Mouse (Mus musculus) bone marrow macrophage, adult 2 months (primary cell): ENCODE results near the gene Fam3b. TPM values are rescaled to one million over a fixed set of nuclear protein-coding genes. Genes with fewer than 3 reads are reported as not detected.

Experiments used
- H3K27ac ChIP-seq: 2 replicates; pipeline ENCODE4 v1.5.1; 2012; ENCODE audit warnings: low read depth, low read length; ENCODE audit not compliant: insufficient read depth
- H3K4me1 ChIP-seq: 2 replicates; pipeline ENCODE4 v1.6.1; 2012; ENCODE audit warnings: low read length; ENCODE audit not compliant: control insufficient read depth, insufficient read depth
- H3K4me3 ChIP-seq: 2 replicates; pipeline ENCODE4 v1.5.1; 2012; ENCODE audit warnings: mild to moderate bottlenecking, low read length, moderate library complexity; ENCODE audit not compliant: insufficient read depth
- CTCF ChIP-seq: IDR thresholded peaks from 2 replicates; pipeline ENCODE4 v1.5.1; 2012; ENCODE audit warnings: low read depth, mild to moderate bottlenecking, low read length, moderate library complexity
- POLR2A ChIP-seq: IDR thresholded peaks from 2 replicates; pipeline ENCODE4 v1.6.1; 2012; ENCODE audit warnings: mild to moderate bottlenecking, low read depth, low read length, borderline replicate concordance
- polyA plus RNA-seq: library from polyadenylated mRNA; stranded (reverse); fragments of >200 nt; gene quantifications from 2 replicates; pipeline ENCODE4 v1.2.4, GENCODE M21; 2012; ENCODE audit not compliant: missing spikeins, insufficient read depth, insufficient read length

The Fam3b gene
- polyA plus RNA-seq, 1 experiment, result not detected

DNA sequence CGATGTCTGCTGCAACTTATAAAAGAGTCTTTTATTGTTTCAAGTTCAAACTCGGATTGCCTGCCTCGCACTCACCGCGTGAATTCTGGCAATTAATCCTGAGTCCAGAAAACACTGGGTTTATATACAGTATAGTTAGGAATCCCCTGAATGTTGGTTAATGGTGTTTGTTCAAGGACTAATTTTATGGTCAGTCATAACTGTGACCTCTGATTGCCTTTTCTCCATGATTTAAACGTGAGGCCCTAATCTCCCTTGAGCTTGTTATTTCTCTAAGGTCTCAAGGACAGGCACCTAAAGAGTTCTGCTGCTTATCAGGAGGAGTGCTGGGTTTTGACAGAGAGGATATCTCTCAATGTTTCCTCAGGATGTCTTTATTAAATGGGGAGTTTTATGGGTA, 7.4 kb upstream of the Fam3b start:
- H3K27ac ChIP-seq, result no peak overlapping the region
- TF ChIP-seq POLR2A, result no peak
- no peak for TF ChIP-seq CTCF
- peaks cover 4% of the 10 kb centered on the region for H3K4me1 ChIP-seq
- H3K4me3 ChIP-seq, result no peak overlapping the region

DNA sequence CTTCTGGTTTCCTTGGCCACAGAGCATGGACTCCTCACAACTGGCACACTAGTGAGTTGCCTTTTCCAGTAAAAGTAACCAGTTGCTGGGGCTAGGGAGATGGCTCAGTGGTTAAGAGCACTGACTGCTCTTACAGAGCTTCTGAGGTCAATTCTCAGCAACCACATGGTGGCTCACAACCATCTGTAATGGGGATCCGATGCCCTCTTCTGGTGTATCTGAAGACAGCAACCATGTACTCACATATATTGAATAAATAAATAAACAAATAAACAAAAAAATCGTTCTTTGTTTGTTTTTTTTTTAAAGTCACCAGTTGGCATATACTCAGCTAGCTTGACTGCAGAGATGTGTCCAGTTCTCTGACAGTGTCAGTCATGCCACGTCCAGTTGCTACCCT, 1.7 kb upstream of the Fam3b start:
- no peak overlapping the region for H3K4me3 ChIP-seq
- H3K27ac ChIP-seq, result no peak overlapping the region
- no peak for TF ChIP-seq POLR2A
- no peaks in the 10 kb centered on the region for H3K4me1 ChIP-seq

DNA sequence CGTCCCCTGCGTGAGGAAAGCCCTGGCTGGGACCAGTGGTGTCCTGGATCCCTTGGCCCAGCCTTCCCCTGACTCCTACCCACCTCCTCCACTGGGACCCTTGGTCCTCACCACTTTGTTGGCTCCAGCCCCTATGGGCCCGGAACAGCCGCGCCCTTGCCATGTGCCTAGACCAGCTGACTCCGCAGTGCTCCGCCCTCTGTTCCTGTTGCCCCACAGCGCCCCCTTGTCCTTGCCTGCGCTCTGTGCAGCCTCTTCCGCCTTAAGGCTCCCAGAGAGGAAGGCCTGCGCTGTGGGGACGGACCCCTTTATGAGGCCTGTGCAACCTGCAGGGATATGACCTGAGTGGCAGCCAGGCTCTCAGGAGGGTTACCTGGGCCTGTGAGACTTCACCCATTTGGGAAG, 2.3 kb downstream of the Fam3b start:
- TF ChIP-seq POLR2A (no peak), CTCF (no peak)
- no peak overlapping the region for H3K4me3 ChIP-seq
- 0 out of 2 replicates have a peak, but pooled peaks cover 2% of the 10 kb centered on the region for H3K4me1 ChIP-seq
- H3K27ac ChIP-seq, result no peak overlapping the region

DNA sequence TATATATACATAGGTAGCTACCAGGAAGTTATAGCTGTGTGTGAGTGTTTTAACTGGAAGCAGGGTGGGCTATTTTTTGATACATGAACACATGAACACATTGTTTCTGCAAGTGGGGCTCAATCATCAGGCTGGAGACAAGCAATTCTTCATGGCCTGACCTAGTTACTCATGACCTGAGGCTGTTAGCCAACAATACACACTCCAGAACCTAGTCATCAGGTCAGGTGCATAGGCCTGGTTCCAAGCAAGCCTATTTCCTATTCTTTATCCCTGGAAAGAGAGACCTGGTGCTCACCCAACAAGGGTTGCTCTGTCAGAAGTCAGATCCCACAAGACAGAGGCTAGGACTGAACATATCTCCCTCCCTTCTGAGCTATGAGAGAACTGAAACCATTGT, 3.1 kb downstream of the Fam3b start:
- no peak for TF ChIP-seq POLR2A
- no peak for TF ChIP-seq CTCF
- Histone ChIP-seq H3K4me1 (0 out of 2 replicates have a peak, but pooled peaks cover 2% of the 10 kb centered on the region), H3K4me3 (no peak overlapping the region), H3K27ac (no peak overlapping the region)

DNA sequence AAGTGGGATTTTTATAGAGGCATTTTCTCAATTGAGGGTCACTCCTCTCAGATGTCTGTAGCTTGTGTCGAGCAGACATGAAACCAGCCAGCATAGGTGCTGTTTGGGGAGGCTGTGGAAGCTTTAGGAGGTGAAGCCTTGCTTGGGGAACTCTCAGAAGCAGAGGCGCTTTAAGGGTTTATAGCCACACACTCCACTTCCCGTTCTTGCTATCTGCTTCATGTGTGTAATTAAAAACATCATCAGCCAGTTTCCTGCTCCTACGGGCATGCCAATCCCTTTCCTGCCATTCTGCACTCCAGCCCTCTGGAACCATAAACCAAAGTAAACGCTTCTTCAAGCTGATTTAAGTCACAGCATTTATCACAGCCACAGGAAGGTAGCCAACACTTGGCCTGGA, 3.8 kb downstream of the Fam3b start:
- no peak for TF ChIP-seq POLR2A
- no peak for TF ChIP-seq CTCF
- Histone ChIP-seq H3K4me1 (0 out of 2 replicates have a peak, but pooled peaks cover 2% of the 10 kb centered on the region), H3K27ac (no peak overlapping the region), H3K4me3 (no peak overlapping the region)

DNA sequence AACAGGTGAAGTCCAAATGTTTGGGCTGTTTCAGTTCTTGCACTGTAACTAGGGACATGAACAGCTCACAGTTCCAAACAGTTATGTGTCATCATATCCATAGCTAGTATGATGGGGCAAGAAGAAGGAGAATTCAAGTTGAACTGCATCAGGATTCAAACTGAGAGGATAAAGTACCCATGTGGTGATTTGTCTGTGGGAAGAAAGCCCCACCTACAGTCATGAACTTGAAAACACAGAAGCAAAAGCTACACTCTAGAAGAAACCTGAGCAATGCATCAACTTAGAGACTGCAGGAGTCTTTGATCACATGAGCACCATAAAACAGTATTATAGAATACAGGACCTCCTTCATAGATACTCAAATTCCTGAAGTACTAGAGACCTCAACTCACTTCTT, 6.8 kb downstream of the Fam3b start:
- TF ChIP-seq CTCF, result no peak
- no peak for TF ChIP-seq POLR2A
- 0 out of 2 replicates have a peak, but pooled peaks cover 2% of the 10 kb centered on the region for H3K4me1 ChIP-seq
- no peak overlapping the region for H3K4me3 ChIP-seq
- no peak overlapping the region for H3K27ac ChIP-seq

DNA sequence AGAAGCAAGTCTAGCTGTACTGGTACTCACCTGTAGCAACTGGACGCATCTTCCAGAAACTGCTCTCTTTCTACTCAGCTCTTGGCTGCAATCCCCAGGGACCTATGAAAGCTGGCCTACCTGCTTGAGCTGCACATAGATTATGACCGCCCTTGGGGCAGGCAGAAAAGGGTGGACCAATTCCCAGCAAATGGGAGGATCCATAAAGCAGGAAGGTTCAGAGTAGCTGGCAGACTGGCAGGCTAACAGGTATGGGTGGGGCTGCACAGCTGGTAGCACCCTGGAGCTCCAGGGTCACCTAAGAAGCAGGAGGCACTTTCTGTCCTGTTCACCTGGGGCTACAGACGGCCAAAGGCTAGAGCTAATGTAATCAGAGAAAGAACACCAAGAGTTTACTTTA, 9.8 kb downstream of the Fam3b start:
- Histone ChIP-seq H3K4me3 (no peak overlapping the region), H3K27ac (no peak overlapping the region), H3K4me1 (no peaks in the 10 kb centered on the region)
- TF ChIP-seq CTCF (no peak), POLR2A (no peak)

DNA sequence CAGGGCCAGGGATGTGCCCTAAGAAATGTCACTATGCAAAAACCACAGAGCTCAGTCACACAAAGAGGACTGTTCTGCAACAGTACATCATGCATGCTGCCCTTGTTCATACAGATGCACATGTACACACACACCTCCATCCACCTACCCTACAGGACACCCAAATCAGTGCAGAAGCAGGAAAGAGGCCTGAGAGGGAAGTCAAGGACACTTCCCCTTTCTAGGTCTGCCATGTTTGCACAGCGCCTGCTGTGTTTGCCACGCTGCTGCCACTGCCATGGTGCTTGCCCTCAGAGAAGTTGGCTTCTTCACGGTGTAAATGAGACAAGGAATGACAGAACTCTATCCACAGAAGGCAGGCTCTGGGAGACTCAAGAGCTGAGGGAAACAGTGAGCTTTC, 10.8 kb downstream of the Fam3b start:
- Histone ChIP-seq H3K4me1 (no peaks in the 10 kb centered on the region), H3K27ac (no peak overlapping the region), H3K4me3 (no peak overlapping the region)
- TF ChIP-seq CTCF (no peak), POLR2A (no peak)

DNA sequence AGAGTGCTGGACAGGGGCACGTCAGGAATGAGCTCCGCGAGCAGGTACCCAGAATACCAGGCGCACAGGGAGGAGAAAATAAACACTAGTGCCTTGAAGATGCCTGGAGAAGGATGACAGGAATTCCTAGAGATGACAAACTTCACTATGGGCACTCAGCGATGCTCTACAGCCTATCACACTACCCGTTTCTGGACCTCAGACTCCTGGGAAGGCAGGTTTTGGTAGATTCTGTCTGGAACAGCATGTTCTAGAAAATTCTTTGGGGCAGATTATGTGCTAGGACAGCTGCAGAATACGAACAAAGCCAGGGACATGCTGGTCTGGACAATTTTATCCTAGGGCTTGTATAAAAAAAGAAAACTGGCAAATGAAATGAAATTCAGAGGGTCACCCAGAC, 13.7 kb downstream of the Fam3b start:
- Histone ChIP-seq H3K27ac (no peak overlapping the region), H3K4me3 (no peak overlapping the region), H3K4me1 (no peaks in the 10 kb centered on the region)
- TF ChIP-seq POLR2A (no peak), CTCF (no peak)

DNA sequence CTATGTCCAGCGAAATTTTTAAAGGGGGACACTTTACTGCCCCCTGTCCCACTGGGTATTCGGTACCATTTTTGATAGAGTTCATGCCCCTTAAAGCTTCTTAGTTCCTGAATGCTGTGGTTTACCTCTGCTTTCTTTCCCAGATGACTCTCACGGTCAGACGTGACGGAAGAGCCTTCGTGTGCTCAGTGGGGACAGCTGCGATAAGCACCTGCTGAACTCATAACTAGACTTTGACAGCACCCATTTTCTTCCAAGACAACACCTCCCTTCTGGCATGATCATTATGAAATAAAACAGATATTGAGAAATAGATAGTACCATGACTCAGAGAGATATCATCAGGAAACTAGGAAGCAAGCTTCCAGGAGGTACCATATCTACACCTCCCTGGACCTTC, 15.2 kb downstream of the Fam3b start:
- TF ChIP-seq CTCF (no peak), POLR2A (no peak)
- Histone ChIP-seq H3K4me3 (no peak overlapping the region), H3K27ac (no peak overlapping the region), H3K4me1 (no peaks in the 10 kb centered on the region)

DNA sequence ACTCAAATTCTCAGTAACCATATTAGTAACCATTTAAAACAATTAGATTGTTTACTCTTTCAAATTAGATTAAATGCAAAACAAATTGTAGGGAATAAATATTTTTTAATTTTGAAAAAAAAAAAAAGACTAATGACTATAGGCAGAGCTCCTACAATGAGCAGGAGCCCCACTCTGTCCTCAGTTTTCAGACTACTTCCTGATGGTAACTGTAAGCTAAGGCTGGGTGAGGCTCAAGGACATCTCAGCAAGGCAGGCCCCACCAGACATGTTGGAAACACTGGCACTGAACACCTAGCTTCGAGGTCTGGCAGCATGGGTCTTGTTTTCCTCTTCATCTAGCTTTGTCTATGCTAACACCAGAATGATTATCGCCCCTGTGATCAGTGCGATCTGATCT, 16.5 kb downstream of the Fam3b start:
- TF ChIP-seq CTCF (no peak), POLR2A (no peak)
- H3K4me1 ChIP-seq, result no peaks in the 10 kb centered on the region
- no peak overlapping the region for H3K4me3 ChIP-seq
- H3K27ac ChIP-seq, result no peak overlapping the region

DNA sequence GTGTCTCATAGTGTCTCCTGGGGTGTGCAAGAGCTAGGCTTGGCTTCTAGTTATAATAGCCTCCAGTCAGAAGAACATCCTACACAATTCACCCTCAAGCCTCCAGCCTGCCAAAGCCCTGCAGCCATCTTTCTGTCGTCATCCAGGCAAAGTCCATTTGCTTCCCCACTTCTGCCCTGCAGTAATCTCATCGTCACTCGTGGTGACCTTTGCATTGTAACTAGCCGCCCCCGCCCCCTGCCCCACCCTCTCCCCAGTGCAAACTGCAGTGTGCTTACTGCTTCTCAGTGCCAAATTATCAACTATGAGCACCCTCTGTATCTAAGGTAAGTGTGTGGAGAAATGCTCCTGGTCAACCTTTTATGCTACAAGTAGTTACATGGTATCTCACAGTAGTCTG, 16.9 kb downstream of the Fam3b start:
- Histone ChIP-seq H3K4me3 (no peak overlapping the region), H3K27ac (no peak overlapping the region), H3K4me1 (no peaks in the 10 kb centered on the region)
- TF ChIP-seq POLR2A (no peak), CTCF (no peak)
